ENCODE assay signal across 18 mouse cellular contexts in genomic region chr7:35311214-35311613, GRCm38 (mm10). TPM values are rescaled to one million over a fixed set of nuclear protein-coding genes. Genes with fewer than 3 reads are reported as not detected.
"Had no signal": no experiment of that assay in that cellular context is flagged by ENCODE, and none has a peak within 500 bp of the region (broad histone marks: within the 10 kb centered on the region; RNA-seq: fewer than 3 reads in every experiment).

No protein-coding gene starts in this region.

- DNase-seq: lung, adult 2 months; lung, postnatal 14 days; lung, postnatal 36 days; right cerebral cortex, postnatal 14 days; spleen, adult 18-20 months; thymus, adult 2 months; thymus, postnatal 25 days; thymus, postnatal 4 days had no signal

- ATAC-seq: lung, postnatal 0 days; midbrain, embryonic 13.5 days; midbrain, embryonic 15.5 days had no signal

- H3K4me1 ChIP-seq: lung, embryonic 15.5 days; neural tube, embryonic 12.5 days had no signal

- H3K4me3 ChIP-seq: lung, embryonic 15.5 days; megakaryocyte, embryonic 14.5 days; midbrain, embryonic 13.5 days; midbrain, embryonic 15.5 days; neural tube, embryonic 12.5 days had no signal

- H3K4me2 ChIP-seq: lung, embryonic 15.5 days; midbrain, embryonic 11.5 days; midbrain, embryonic 13.5 days; midbrain, embryonic 15.5 days; neural tube, embryonic 12.5 days had no signal

- H3K9me3 ChIP-seq: lung, embryonic 15.5 days; megakaryocyte, embryonic 14.5 days; midbrain, embryonic 13.5 days; midbrain, embryonic 15.5 days; neural tube, embryonic 12.5 days had no signal

- H3K27me3 ChIP-seq: lung, embryonic 15.5 days; megakaryocyte, embryonic 14.5 days; midbrain, embryonic 13.5 days; midbrain, embryonic 15.5 days; neural tube, embryonic 12.5 days had no signal

- H3K27ac ChIP-seq: lung, embryonic 15.5 days; macrophage; midbrain, embryonic 13.5 days; midbrain, embryonic 15.5 days; neural tube, embryonic 12.5 days had no signal

- H3K9ac ChIP-seq: lung, embryonic 15.5 days; midbrain, embryonic 13.5 days; midbrain, embryonic 15.5 days; neural tube, embryonic 12.5 days had no signal

RNA-seq across cellular contexts. Expression of gene Rhpn2, which starts 22.8 kb away (rescaled TPM):
- total RNA-seq: megakaryocyte progenitor cell, adult 5-6 weeks; monocyte, adult 5-6 weeks had no signal
- polyA plus RNA-seq: macrophage had no signal
